Mouse (Mus musculus) forebrain, embryonic 14.5 days (tissue): ENCODE measurements around the gene Cdc25b. TPM values are rescaled to one million over a fixed set of nuclear protein-coding genes. Genes with fewer than 3 reads are reported as not detected.

ENCODE experiments used
- ATAC-seq: fragments of 200-750 bp; cut with Nextera tagmentation; 2 replicates; pipeline ENCODE4 v1.8.0; 2017; ENCODE audit warnings: mild to moderate bottlenecking, moderate library complexity
- DNase-seq: peaks from one replicate; pipeline ENCODE4 v3.0.0-alpha.2; 2015; ENCODE audit warnings: low spot score
- H3K27ac ChIP-seq: fragments of 300-500 bp; sonication (generic); 2 replicates; pipeline ENCODE4 v1.5.1; 2014; ENCODE audit warnings: low read depth, mild to moderate bottlenecking, control low read depth, low read length, moderate library complexity
- H3K27me3 ChIP-seq: fragments of 300-500 bp; sonication (generic); replicated peaks from 2 replicates; pipeline ENCODE4 v1.6.1; 2014; ENCODE audit warnings: low read length, control low read depth, mixed read lengths; ENCODE audit not compliant: control insufficient read depth, insufficient read depth
- H3K36me3 ChIP-seq: fragments of 300-500 bp; sonication (generic); 2 replicates; pipeline ENCODE4 v1.6.1; 2014; ENCODE audit warnings: low read length, control low read depth; ENCODE audit not compliant: control insufficient read depth, insufficient read depth
- H3K4me1 ChIP-seq: fragments of 300-500 bp; sonication (generic); 2 replicates; pipeline ENCODE4 v1.6.1; 2014; ENCODE audit warnings: antibody characterized with exemption, low read length, control low read depth; ENCODE audit not compliant: control insufficient read depth, insufficient read depth
- H3K4me2 ChIP-seq: fragments of 300-500 bp; sonication (generic); 2 replicates; pipeline ENCODE4 v1.6.1; 2014; ENCODE audit warnings: mild to moderate bottlenecking, control low read depth, low read length
- H3K4me3 ChIP-seq: fragments of 300-500 bp; sonication (generic); 2 replicates; pipeline ENCODE4 v1.5.1; 2014; ENCODE audit warnings: low read depth, low read length, control low read depth
- H3K9ac ChIP-seq: fragments of 300-500 bp; sonication (generic); 2 replicates; pipeline ENCODE4 v1.6.1; 2014; ENCODE audit warnings: mild to moderate bottlenecking, low read length, control low read depth, moderate library complexity
- H3K9me3 ChIP-seq: fragments of 300-500 bp; sonication (generic); replicated peaks from 2 replicates; pipeline ENCODE4 v1.6.1; 2016; ENCODE audit warnings: low read length, control low read depth, mixed read lengths; ENCODE audit not compliant: control insufficient read depth
- WGBS: fragments of 180-500 bp; shearing (Covaris S2); extraction: QIAGEN DNeasy Blood & Tissue Kit; methylation state at CpG from one replicate; pipeline ENCODE4 v1.1.7; 2014; 5-methylcytosine and 5-hydroxymethylcytosine counted together
- polyA plus RNA-seq: library from polyadenylated mRNA; unstranded; fragments of >200 nt; fragmentation: Nextera tagmentation; extraction: Ambion mirVana; gene quantifications from 2 replicates; pipeline ENCODE4 v1.2.1, GENCODE M21; 2014

The Cdc25b gene
- polyA plus RNA-seq, 1 experiment from 2014 or later, result 32.0 TPM

- WGBS, result 94% methylated on average over 4 of the region's 4 CpGs
- H3K27me3 ChIP-seq, result no peaks in the 10 kb centered on the region
- H3K9me3 ChIP-seq, result no peaks in the 10 kb centered on the region
- H3K9ac ChIP-seq, result no peak overlapping the region
- no peak overlapping the region for H3K27ac ChIP-seq
- ATAC-seq (no peak), DNase-seq (no peak)
- H3K4me3 ChIP-seq, result no peak overlapping the region
- H3K4me1 ChIP-seq, result peaks cover 6% of the 10 kb centered on the region
- peaks cover 41% of the 10 kb centered on the region for H3K36me3 ChIP-seq
- H3K4me2 ChIP-seq, result no peak overlapping the region
Measured at GRCm38 (mm10) chr2:131154036-131154435, 32.7 kb upstream of the Cdc25b start.

GRCm38 (mm10) chr2:131156987-131157386, 29.8 kb upstream of the Cdc25b start:
- WGBS, result 96% methylated on average over 7 of the region's 7 CpGs
- H3K27ac ChIP-seq, result no peak overlapping the region
- H3K4me3 ChIP-seq, result no peak overlapping the region
- no peak overlapping the region for H3K4me2 ChIP-seq
- H3K27me3 ChIP-seq, result no peaks in the 10 kb centered on the region
- no peaks in the 10 kb centered on the region for H3K9me3 ChIP-seq
- H3K9ac ChIP-seq, result no peak overlapping the region
- H3K4me1 ChIP-seq, result peaks cover 6% of the 10 kb centered on the region
- DNase-seq, result no peak
- ATAC-seq, result no peak
- H3K36me3 ChIP-seq, result peaks cover 20% of the 10 kb centered on the region

- Histone ChIP-seq H3K9me3 (no peaks in the 10 kb centered on the region), H3K4me1 (peaks cover 6% of the 10 kb centered on the region), H3K9ac (peak overlapping the region; percentile 74), H3K27me3 (no peaks in the 10 kb centered on the region), H3K27ac (peak overlapping the region; percentile 70), H3K36me3 (0 out of 2 replicates have a peak, but pooled peaks cover 5% of the 10 kb centered on the region), H3K4me2 (peak overlapping the region; percentile 85), H3K4me3 (peak overlapping the region; percentile 73)
- 0% methylated on average over 18 of the region's 18 CpGs for WGBS
- DNase-seq (no peak), ATAC-seq (peak; percentile 72)
Measured at GRCm38 (mm10) chr2:131159491-131159910, 27.2 kb upstream of the Cdc25b start.

GRCm38 (mm10) chr2:131159938-131160581, 26.7 kb upstream of the Cdc25b start, which contains the start of gene 1700037H04Rik:
TSS of gene 1700037H04Rik (minus strand) at chr2:131160081.
- Histone ChIP-seq H3K27ac (peak within 1 kb of the TSS; percentile 91), H3K36me3 (no peaks in the 10 kb centered on the region), H3K4me2 (peak within 1 kb of the TSS; percentile 85), H3K27me3 (no peaks in the 10 kb centered on the region), H3K4me3 (peak within 1 kb of the TSS; percentile 73), H3K9ac (peak within 1 kb of the TSS; percentile 80), H3K4me1 (peaks cover 6% of the 10 kb centered on the region), H3K9me3 (no peaks in the 10 kb centered on the region)
- peak; percentile 98 for ATAC-seq
- under 1% methylated on average over 54 of the region's 54 CpGs for WGBS
- peak; percentile 100 for DNase-seq

- DNase-seq, result peak; percentile 47
Measured at GRCm38 (mm10) chr2:131160671-131161111, 26.1 kb upstream of the Cdc25b start.

GRCm38 (mm10) chr2:131163924-131164323, 22.8 kb upstream of the Cdc25b start:
- DNase-seq (no peak), ATAC-seq (no peak)
- no peak overlapping the region for H3K27ac ChIP-seq
- H3K4me3 ChIP-seq, result no peak overlapping the region
- WGBS, result 71% methylated on average over 7 of the region's 7 CpGs
- no peaks in the 10 kb centered on the region for H3K9me3 ChIP-seq
- no peak overlapping the region for H3K4me2 ChIP-seq
- H3K36me3 ChIP-seq, result no peaks in the 10 kb centered on the region
- peaks cover under 1% of the 10 kb centered on the region for H3K4me1 ChIP-seq
- no peaks in the 10 kb centered on the region for H3K27me3 ChIP-seq
- H3K9ac ChIP-seq, result no peak overlapping the region

More at GRCm38 (mm10) chr2:131160671-131161111, 26.1 kb upstream of the Cdc25b start:
- under 1% methylated on average over 17 of the region's 17 CpGs for WGBS
- Histone ChIP-seq H3K9me3 (no peaks in the 10 kb centered on the region), H3K9ac (peak overlapping the region; percentile 80), H3K4me2 (peak overlapping the region; percentile 85), H3K27me3 (no peaks in the 10 kb centered on the region), H3K4me3 (peak overlapping the region; percentile 73), H3K4me1 (peaks cover 6% of the 10 kb centered on the region), H3K27ac (peak overlapping the region; percentile 91), H3K36me3 (no peaks in the 10 kb centered on the region)
- 0 out of 2 replicates have a peak, but pooled peaks have one; percentile 0 for ATAC-seq

- Histone ChIP-seq H3K27me3 (no peaks in the 10 kb centered on the region), H3K36me3 (peaks cover 3% of the 10 kb centered on the region; the same call in 1 of the 2 replicates), H3K9me3 (no peaks in the 10 kb centered on the region), H3K27ac (no peak overlapping the region), H3K9ac (no peak overlapping the region), H3K4me3 (no peak overlapping the region), H3K4me2 (no peak overlapping the region), H3K4me1 (no peaks in the 10 kb centered on the region)
- ATAC-seq, result no peak
- DNase-seq, result no peak
- WGBS, result 86% methylated on average over 2 of the region's 2 CpGs
Measured at GRCm38 (mm10) chr2:131166172-131166571, 20.6 kb upstream of the Cdc25b start.

- H3K9ac ChIP-seq, result no peak overlapping the region
- H3K4me1 ChIP-seq, result no peaks in the 10 kb centered on the region
- no peak overlapping the region for H3K4me3 ChIP-seq
- H3K27me3 ChIP-seq, result peaks cover 12% of the 10 kb centered on the region
- H3K27ac ChIP-seq, result no peak overlapping the region
- no peaks in the 10 kb centered on the region for H3K9me3 ChIP-seq
- H3K36me3 ChIP-seq, result peaks cover 6% of the 10 kb centered on the region; the same call in 1 of the 2 replicates
- 83% methylated on average over 6 of the region's 6 CpGs for WGBS
- DNase-seq (no peak), ATAC-seq (no peak)
- no peak overlapping the region for H3K4me2 ChIP-seq
Measured at GRCm38 (mm10) chr2:131167984-131168383, 18.8 kb upstream of the Cdc25b start.

- no peak overlapping the region for H3K9ac ChIP-seq
- H3K27ac ChIP-seq, result no peak overlapping the region
- H3K27me3 ChIP-seq, result peaks cover 12% of the 10 kb centered on the region
- DNase-seq (peak; percentile 29), ATAC-seq (no peak)
- H3K9me3 ChIP-seq, result no peaks in the 10 kb centered on the region
- peaks cover 1% of the 10 kb centered on the region; the same call in 1 of the 2 replicates for H3K4me1 ChIP-seq
- WGBS, result 69% methylated on average over 1 of the region's 1 CpGs
- peaks cover 6% of the 10 kb centered on the region; the same call in 1 of the 2 replicates for H3K36me3 ChIP-seq
- no peak overlapping the region for H3K4me3 ChIP-seq
- no peak overlapping the region for H3K4me2 ChIP-seq
Measured at GRCm38 (mm10) chr2:131168914-131169313, 17.8 kb upstream of the Cdc25b start.
